Mouse (Mus musculus): ENCODE measurements around the gene Rnf2.
A peak's percentile ranks its signal among the peaks of the same experiment; 100 is the strongest.
"Not testable (repeated sequence)": the region's sequence is repeated elsewhere in the genome, so short reads cannot be mapped to it uniquely, and the experiment has no call there.

The Rnf2 gene

DNA sequence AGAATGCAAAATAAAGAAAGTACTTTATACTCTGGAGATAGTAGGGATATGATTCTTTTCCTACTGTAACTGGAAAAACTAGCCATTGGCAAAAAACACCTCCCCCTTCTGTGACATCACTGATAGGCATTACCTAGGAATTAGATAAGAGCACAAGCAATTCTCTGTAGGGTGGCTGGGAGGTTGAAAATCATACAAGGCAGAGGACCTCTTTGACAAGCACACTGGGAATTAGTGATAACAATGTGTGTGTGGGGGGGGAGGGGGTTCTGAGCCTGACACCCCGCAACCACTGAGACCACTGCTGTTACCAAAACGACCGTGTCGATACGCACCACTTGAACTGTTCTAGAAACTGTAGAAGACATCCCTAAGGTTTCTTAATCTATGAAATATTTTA is 16.0 kb downstream of the Rnf2 start:
- DNase-seq (ENCODE audit: low spot score), result no peak

DNA sequence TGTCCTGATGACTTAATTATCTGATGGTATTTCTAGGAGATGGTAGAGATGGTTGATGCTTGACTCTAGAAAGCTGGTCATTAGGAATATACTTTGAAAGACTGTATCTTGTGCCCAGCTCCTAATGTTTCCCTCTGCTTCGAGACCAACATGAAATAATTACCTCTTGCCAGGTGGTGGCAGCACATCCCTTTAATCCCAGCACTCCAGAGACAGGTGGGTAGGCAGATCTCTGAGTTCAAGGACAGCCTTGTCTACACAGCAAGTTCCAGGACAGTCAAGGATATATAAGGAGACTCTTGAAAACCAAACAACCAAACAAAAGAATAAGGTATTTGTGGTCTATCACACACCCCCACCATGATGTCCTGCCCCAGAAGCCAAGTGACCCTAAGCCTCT is 17.2 kb downstream of the Rnf2 start:
- DNase-seq (ENCODE audit: low spot score), result no peak

DNA sequence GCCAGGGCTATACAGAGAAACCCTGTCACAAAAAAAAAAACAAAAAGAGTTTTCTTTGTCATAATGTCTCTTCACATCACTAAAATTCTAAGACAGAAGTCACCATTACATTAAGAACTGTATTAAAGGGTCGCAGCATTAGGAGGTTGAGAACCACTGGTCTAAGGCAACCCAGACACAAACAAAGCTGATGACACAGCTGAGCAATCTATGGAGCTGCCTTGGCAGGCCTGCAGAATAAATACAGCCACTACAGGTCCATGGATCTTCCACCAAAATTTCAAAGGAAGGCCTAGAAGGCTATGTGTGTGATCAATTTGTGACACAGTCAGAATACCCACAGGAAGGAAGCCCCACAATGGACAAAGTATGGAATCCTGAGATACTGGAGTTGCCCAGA is 18.3 kb downstream of the Rnf2 start:
- DNase-seq (ENCODE audit: low spot score), result no peak

DNA sequence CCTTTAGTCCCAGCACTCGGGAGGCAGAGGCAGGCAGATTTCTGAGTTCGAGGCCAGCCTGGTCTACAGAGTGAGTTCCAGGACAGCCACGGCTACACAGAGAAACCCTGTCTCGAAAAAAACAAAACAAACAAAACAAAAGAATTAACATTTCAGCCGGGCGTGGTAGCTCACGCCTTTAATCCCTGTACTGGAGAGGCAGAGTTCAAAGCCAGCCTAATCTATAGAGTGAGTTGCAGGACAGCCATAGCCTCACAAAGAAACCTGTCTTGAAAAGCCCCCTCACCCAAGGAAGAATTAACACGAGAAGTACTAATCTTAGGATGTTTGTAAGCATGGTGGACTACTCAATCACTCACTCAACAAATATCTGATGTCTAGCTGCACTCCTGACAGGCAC is 28.4 kb downstream of the Rnf2 start:
- not testable (repeated sequence) for DNase-seq (ENCODE audit: low spot score)

DNA sequence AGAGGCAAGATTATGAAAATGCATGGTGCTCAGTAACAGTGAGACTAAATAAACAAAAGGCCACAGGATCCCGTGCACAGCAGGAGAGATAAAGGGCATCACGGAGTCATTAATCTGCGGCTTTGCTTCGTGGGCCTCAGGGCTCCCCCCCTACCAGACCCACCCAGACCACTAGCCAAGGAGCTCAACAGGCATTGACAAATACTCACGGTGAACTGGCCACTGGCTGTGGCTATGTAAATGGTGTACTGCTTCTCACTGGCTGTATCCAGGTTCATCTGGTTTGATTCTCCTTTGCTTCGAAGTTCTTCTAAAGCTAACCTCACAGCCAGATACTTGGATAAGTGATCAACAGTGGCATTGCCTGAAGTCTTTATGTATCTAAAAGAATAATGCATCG is 29.3 kb downstream of the Rnf2 start:
- no peak for DNase-seq (ENCODE audit: low spot score)

DNA sequence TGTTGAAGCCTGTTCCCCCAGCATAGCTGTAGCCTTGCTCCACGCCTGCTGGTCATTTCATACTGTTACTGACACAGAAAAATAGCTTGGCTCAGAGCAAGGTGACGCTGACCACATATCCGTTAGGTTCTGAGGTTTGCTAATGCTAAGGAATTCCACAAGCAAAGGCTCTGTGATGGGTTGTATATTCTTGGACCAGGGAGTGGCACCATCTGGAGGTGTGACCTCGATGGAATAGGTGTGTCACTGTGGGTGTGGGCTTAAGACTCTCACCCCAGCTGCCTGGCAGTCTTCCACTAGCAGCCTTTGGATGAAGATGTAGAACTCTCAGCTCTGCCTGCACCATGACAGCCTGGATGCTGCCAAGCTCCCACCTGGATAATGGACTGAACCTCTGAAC is 34.2 kb downstream of the Rnf2 start:
- DNase-seq (ENCODE audit: low spot score), result no peak

DNA sequence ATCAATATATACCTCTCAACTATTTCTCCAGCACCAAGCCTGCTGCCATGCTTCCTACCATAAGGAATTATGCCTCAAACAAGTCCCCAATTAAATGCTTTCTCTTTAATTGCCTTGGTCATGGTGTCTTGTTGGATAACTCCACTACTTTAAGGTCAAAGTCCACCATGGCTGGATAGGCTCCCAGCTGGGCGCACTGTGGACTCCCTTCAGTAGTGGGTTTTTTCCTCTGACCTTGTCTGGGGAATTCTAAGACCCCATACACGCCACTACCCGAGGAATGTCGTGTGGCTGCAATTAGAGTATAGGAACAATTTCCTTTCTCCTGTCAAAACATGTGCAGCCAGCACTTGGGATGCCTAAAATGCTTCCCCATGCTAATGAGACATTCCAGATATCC is 35.8 kb downstream of the Rnf2 start:
- DNase-seq (ENCODE audit: low spot score), result no peak

DNA sequence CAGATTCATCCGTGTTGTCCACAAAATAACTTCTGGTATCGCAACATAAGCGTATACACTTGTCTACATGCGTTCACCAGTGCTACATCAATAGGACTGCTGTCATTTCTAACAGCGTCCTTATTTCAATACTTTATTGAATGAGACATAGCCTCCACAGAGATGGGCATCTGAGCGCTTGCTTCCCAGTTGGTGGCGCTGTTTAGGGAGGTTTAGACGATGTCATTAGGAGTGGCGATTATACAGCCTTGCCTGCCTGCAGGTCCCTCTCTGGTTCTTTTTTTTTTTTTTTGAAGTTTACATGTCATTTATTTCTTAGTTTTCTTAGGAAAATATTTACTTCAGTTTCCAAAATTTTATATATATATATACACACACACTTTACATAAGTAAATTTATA is 39.5 kb downstream of the Rnf2 start:
- DNase-seq (ENCODE audit: low spot score), result no peak

DNA sequence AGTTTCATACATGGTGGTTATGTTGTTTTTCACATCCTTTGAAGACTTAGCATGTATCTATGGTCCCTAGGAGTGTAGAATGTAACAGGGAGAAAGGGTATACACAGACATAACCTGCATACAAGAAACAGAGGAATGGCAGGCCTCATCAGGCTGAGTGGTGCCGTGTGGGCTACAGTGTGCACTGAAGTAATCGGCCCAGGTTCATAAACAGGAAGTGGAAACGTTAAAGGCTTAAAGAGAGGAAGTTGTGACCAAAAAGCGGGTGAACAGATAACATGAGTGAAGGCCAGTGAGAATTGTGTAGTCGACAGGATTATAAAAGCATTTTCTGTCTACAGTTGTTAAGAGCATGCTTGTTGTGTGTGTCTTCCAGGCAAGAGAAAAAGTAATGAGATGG is 43.7 kb downstream of the Rnf2 start:
- no peak for DNase-seq (ENCODE audit: low spot score)

DNA sequence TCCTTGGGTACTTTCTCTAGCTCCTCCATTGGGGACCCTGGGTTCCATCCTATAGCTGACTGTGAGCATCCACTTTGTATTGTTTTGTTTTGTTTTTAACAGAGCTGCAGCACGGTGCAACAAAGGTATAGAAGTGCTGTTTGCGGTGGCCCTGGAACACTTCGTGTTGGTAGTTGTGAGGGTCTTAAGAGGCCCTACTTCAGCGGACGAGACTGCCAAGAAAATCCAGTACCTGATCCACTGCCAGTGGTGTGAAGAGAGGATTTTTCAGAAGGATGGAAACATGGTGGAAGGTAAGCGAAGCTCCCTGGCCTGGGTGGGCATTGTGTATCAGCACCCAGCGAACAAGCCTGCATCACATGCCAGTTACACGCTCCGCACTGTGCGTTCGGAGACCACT is 48.8 kb downstream of the Rnf2 start:
- DNase-seq (ENCODE audit: low spot score), result no peak

DNA sequence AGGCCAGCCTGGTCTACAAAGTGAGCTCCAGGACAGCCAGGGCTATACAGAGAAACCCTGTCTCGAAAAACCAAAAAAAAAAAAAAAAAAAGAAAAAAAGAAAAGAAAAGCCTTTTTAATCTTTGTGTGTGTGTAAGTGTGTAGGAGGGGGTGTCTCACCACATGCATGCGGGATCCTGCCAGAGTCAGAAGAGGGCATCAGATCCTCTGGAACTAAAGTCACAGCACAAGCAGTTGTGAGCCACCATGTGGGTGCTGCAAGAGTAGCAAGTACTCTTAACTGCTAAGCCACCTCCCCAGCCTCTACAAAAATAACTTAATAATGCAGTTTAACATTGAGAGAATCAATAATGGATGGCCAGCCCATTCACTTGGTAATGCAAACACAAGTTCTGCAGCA is 49.9 kb downstream of the Rnf2 start:
- no peak for DNase-seq (ENCODE audit: low spot score)

DNA sequence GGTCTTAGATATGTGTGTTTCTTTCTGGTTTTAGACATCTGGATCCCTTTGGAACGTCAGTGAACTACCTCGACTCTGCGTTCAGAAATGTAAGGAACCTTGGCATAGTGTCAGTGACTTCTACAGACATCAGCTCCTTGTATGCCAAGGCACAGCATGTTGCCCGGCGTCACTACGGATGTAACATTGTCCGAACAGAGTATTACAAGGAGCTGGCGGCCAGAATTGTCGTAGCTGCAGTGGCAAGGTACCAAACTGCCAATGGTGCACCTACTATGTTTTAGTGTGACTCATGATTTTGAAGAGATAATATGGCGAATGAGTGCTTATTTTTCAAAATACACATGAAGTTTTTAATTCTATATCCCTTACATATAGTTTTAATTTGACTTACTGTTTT is 50.9 kb downstream of the Rnf2 start:
- no peak for DNase-seq (ENCODE audit: low spot score)

DNA sequence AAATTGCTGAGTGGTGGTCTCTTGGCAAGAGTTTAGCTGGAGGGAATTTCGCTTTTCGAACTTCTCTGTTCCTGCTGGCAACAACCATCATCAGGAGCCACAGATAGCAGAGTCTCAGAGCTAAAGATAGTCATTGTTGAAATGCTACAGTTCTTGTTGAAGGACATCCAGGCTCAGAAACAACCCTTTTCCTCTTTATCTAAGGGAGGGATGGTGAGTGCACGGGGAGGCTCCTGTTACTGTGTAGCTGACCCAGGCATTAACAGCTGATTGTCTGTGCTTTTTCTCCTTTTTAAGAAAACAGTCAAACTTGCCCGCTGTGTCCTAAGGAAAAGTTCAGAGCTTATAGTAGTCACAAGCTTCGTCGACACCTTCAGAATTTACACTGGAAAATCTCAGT is 65.3 kb downstream of the Rnf2 start:
- DNase-seq (ENCODE audit: low spot score), result no peak

DNA sequence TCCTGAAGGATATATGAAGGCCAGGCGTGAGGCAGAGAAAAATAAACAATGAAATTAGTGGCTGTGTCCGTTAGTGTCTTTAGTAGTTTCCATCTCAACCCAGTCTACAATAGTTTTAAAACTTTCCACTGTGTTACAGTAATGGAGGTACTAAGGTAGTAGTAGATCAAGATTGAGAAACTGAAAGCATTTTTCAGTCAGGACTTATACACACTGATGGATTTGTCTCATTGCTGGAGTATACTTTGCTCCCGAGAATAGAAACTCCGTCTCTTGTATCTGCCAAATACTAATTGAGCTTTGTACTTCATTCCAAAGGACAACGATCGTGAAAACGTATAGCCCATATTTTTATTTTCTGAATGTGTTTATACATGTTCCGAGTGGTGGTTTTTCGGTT is 71.4 kb downstream of the Rnf2 start:
- DNase-seq (ENCODE audit: low spot score), result no peak

DNA sequence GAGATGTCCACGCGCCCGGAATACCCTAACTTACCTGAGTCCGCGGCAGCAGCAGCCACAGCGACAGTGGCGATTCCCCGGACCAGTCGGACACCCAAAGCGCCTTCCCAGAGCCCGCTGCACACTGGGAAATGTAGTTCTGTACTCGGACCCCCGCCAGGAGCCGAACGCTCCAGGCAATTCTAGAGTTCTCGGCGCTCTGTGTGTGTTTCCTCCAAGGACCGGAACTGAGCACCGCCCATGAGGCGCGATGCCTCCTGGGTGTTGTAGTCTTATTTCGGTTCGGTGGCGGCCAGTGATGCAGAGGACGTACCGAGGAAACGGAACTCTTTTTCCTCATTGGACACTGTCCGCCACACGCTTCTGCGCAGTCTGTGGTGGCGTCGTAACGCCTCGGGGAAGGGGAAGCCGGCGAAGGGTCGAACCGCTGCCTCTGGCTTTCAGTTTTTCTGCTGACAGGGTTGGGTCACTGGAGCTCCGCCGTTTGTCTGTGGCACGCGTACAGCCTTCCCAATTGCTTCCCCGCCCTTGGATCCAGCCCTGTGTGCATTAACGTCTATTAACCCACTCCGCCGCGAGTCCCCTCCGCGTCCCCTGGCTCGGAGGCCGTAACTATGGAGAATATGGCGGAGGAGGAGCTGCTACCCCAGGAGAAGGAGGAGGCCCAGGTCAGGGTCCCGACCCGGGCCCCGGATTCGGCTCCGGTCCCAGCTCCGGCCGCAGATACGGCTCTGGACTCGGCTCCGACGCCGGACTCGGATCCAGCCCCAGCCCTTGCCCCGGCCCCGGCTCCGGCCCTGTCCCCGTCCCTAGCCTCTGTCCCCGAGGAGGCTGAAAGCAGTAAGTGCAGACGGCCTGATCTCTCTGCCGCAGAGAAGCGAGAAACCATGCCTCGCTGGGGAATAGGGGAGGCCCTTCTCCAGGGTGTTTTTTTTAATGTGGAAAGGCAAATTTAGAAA is 72.2 kb downstream of the Rnf2 start, which contains the start of the genes Swt1 and Trmt1l:
Swt1 (minus strand) TSS at position 193 of the 959 bp plus-strand sequence.
Trmt1l (plus strand) TSS at position 280 of the 959 bp plus-strand sequence.
- peak; percentile 98 for DNase-seq (ENCODE audit: low spot score)

DNA sequence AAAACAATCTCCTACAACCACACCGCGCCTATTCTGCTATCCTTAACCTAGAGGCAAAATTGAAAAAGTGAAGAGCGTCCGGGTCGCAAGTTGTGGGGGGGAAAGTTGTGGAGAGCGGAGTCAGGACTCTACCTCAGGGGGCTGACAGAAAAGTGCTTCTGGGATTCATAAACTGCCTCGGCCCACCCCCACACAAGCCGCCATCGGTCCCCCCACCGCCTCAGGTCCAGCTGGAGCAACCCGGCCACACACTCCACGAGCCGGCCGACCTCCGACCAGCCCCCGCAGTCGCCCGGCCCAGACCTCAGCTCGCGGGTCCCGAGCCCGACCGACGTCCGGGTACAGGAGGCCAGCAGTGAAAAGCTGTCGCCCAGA is 72.9 kb downstream of the Rnf2 start:
- no peak for DNase-seq (ENCODE audit: low spot score)

DNA sequence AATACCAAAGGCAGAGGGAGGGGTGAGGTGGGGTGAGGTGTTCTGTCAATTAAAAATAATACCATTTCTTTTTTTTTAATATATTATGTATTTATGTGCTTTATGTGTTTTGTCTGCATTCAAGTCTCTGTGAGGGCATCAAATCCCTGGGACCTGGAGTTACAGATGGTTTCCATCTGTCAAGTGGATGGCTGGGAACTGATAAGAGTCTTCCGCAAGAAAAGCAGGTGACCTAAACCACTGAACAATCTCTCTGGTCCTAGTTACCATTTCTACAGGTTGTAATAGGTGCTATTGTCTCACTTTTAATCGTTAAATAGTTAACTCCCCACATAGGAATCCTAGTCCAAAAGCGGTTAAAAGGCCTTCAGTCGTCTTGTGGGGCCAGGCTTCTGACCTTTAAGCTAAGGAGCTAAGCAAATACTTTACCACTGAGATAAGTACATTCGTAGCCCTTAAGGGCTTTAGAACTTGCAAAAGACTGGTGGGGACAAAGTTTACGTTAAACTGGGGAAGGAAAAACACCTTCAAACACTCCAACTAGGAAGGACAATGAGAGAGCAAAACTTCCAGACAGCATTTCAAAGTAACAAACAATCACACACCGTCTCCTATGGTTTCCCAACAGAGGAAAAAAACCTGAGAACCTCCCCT is 73.7 kb downstream of the Rnf2 start:
- DNase-seq (ENCODE audit: low spot score), result no peak

DNA sequence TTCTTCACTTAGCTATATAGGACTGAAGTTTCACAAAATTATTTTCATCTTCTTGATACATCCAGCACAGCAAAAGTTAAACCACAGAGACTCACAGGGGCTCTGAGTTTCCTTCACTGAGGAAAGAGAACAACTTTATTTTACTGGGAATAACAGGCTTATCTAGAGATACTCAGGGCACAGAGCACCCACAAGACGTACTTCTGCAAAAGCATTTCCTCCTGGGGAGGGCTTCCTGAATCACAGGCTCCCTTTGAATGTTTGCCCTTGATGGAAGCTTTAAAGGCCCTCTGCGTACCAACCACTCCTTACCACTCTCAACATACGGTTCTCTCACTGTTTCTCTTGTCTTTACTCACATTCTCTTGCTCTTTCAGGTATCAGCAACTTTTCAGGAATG is 78.6 kb downstream of the Rnf2 start:
- DNase-seq (ENCODE audit: low spot score), result no peak

DNA sequence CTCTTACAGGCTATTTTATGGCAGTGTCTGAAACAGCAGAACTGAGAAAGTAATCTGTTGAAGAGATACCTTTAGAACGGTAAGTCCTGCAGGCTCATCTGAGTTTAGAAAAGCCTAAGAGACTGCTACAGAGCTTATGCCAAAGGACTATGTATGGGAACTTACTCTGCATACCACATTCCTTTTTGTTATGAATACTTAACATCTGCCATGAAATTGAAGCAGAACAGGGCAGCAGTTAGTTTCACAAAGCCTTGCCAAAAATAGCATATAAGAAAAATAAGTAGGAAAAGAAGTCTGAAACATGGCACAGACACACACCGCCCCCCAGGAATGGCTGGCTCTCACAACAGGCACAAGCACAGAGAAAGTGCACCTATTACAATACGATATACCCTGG is 90.9 kb downstream of the Rnf2 start:
- DNase-seq (ENCODE audit: low spot score), result no peak
